Mouse (Mus musculus) CD4-positive, CD25-positive, alpha-beta regulatory T cell, adult 2 months (primary cell): ENCODE results near the gene Fgfrl1.

Experiments used
- DNase-seq: peaks from one replicate; pipeline ENCODE4 v3.0.0-alpha.2; 2012; ENCODE audit warnings: low read depth, low spot score

Fgfrl1 gene

DNA sequence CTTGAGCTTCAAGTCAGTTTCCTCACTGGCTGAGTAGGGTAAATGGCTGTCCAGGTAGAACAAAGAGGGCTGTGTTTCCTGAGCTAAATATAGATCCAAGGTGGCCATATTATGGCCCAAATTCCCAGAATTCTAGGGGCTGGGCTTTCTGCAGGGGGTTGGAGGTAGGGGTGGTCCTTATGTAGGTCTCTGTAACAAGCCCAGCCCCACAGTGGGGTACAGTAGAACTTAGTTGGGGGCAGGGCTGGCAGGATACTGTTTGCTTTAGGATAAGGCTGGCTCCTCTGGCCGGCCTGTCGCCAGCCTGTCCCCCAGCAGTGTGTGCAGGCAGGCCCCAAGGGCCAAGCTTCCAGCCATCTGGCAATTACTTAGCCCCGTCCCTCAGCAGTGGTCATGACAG, 8.2 kb downstream of the Fgfrl1 start:
- DNase-seq: no peak

- DNase-seq: no peak
These were observed 9.3 kb downstream of the Fgfrl1 start for GRCm38 (mm10) chr5:108701341-108702021.

DNA sequence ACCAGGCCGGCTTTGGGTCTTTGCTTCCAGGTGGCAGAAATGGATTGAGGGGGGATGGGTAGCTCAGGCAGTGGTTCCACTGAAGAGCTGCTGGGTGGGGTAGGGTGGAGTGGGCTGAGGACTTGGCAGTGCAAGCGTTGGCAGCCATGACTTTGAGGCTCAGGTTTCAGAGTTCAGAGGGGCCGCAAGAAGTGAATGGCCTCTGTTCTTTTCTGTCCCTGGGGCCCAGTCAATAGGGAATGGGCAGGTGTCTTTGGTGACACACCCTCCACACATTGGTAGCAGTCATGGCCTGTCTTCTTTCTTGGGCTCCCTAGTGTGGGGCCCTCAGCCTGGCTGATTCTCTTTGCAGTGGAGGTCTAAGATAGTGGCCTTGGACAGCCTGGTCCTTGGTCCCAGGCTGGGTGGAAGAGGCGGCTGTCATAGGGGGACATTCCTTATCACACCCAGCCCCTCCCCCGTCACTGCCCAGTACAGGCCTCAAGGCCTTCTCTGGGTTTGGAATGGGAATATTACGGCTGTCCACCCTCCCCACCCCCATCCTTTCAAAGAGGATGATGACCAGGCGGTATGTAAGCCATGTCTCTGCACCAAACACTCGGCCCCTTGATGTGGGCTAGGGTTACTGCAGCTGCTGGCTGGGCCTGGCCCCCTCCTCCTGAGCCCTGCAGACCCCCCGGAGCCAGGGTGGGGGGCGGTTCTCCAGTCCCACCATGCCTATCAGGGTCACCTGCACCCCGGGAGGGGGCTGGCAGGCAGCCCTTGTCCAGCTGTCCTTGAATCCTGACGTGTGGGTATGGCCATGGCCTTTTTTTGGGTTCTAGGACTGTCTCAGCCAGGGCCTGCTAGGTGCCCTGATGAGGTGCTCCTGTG, 11.8 kb downstream of the Fgfrl1 start:
- no peak for DNase-seq

GRCm38 (mm10) chr5:108707758-108708157, 15.6 kb downstream of the Fgfrl1 start:
- DNase-seq: no peak

- no peak for DNase-seq
These were observed 16.2 kb downstream of the Fgfrl1 start for GRCm38 (mm10) chr5:108708419-108708818.

GRCm38 (mm10) chr5:108708981-108709731, 17.0 kb downstream of the Fgfrl1 start:
- no peak for DNase-seq

GRCm38 (mm10) chr5:108711968-108712367, 19.8 kb downstream of the Fgfrl1 start:
- no peak for DNase-seq

- DNase-seq: no peak
These were observed 20.9 kb downstream of the Fgfrl1 start for GRCm38 (mm10) chr5:108713096-108713495.

DNA sequence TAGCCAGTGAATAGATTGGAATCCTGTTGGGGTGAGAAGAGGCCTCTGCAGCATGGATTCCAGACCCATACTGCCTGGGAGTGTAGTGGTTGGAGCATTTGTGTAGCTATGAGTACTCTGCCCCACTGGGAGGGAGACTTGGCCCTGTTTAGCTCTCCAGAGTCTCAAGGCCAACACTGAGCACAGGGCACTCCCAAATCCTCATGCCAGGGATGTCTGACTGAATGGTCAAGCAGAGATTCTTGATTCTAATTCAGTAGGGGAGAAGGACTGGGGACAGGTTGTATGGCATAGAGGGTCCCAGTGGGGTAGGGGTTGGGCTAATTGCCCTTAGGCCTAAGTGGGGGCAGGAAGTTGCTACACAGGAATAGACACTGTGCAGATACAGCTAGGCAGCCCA, 21.5 kb downstream of the Fgfrl1 start:
- DNase-seq: no peak

DNA sequence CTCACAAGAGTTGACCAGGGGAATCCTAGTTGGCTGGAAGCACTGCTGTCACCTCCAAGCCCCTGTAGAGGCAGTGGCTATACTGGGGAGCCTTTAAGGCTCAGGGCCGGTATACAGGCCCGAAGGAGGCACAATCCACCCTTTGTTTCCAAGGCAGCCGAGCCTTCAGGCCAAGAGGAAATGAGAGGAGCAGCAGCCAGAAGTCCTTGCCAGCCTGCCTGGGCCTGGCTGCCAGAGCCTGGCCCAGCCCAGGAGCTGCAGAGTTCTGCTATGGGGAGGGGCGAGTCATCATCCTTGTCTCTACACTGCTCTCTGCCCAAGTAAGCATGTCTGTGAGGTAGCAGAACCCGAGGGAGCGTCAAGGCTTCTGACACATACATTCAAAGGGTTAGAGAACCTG, 22.0 kb downstream of the Fgfrl1 start:
- DNase-seq: no peak

DNA sequence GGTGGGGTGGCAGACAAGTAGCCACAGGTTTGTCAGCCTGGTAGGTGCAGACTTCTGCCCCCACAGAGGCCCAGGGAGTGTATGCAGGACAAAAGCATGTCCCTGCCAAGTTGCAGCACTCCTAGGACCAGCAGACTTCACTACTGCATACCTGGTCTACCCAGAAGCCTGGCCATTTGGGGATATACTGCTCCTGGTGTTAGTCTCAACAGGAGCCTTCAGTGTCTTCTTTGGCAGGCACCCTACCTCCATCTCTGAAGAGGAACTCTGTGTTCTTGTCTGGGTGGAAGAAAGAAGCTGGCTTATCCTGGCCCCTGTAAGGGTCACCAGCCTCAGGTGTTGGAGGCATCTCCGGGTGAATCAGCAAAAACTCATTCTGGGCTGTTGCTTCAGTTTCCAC, 23.8 kb downstream of the Fgfrl1 start:
- DNase-seq: no peak

- no peak for DNase-seq
These were observed 25.9 kb downstream of the Fgfrl1 start for GRCm38 (mm10) chr5:108718051-108718450.

DNA sequence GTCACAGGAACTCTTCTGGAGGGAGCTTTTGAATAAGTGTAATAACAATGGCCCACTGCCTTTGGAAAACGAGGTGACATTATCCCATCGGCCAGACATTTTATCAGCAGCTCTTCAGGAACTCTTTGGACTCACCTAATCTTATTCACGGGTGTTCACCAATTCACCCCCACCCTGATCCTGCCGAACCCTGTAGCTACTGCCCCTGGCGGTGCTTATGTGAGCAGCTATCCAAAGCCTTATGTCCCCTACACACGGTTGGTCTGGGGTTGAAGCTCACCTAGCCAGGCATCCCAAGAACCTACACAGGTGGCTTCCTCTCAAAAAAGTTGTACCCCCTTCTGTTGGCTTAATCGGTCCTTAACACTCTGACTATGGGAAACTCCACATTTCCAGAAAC, 27.6 kb downstream of the Fgfrl1 start:
- DNase-seq: no peak

DNA sequence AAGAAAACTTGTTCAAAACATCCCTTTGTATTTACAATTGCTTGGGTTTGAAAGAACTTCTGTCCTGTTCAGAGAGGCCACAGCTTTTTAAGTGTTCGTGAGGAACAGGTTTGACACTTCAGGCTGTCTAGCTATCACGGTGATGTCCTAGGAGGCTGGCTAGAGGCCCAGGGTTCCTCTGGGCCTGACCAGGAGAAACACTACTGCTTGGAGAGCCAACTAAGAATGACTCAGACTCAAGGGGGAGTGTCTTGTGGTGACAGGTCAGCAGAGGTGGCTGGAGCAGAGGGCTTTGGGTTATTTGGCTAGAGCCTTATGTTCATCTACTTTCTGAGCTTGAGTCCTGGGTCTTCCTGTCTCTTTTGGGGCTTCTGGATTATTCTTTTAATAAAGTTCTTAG, 31.8 kb downstream of the Fgfrl1 start:
- no peak for DNase-seq

- DNase-seq: peak; percentile 69
These were observed 34.5 kb downstream of the Fgfrl1 start for GRCm38 (mm10) chr5:108726557-108727248.

DNA sequence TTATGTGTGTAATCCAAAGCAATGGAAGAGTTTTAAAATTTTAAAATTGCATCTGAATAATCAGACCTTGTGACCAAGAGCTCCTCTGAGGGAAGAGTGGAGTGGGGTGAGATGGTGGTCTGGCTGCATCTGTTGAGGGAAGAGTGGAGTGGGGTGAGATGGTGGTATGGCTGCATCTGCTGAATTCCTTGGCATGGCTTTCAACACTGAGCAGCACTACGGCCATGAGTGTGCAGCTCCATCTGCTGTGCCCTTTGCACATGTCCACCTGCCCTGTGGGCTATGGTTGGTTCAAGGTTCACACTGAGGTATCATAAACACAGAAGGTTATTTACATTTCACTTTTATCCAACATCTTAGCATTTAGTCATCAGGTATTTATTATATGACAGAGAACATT, 35.2 kb downstream of the Fgfrl1 start:
- no peak for DNase-seq

DNA sequence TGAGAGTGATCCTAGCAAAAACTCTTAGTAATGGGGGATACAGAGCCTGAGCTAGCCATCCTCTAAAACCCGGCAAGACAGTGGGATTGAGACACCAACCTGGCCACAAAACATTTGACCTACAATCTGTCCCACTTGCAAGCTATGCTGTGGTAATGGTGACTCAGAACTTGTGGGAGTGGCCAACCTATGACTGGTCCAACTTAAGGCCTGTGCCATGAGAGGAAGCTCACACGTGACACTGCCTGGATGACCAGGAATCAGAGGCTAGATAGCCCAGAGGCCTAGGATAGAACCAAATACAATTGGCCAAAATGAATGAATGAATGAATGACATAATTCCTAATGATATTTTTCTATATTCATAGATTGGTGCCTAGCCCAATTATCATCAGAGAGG, 49.7 kb downstream of the Fgfrl1 start:
- DNase-seq: no peak

- DNase-seq: no peak
These were observed 50.4 kb downstream of the Fgfrl1 start for GRCm38 (mm10) chr5:108742596-108742995.

- DNase-seq: peak; percentile 12
These were observed 51.7 kb downstream of the Fgfrl1 start for GRCm38 (mm10) chr5:108743856-108744255.

DNA sequence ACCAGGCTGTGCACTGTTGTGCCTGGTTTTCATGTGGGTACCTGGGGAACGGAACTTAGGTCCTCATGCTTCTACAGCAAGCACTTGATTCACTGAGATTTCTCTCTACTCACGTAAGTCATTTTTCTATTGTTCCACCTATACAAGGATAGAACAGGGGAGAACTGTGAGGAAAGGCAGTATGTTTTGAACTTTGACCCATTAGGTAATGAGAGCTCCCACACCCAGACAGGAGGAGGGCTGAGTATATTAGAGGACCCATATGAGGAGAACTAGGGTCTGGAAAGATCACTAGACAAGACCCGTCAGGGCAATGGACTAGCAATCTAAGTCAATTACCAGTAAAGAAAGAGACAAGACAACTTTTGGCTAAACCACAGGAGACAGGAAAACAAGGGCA, 52.4 kb downstream of the Fgfrl1 start:
- DNase-seq: no peak

- no peak for DNase-seq
These were observed 58.4 kb downstream of the Fgfrl1 start for GRCm38 (mm10) chr5:108750328-108751210.
